Mouse (Mus musculus) stomach, embryonic 16.5 days (tissue): ENCODE measurements around the gene Nr6a1. TPM values are rescaled to one million over a fixed set of nuclear protein-coding genes. Genes with fewer than 3 reads are reported as not detected.

Experiments used
- microRNA-seq: library from miRNA; unstranded; fragments of <30 nt; microRNA quantifications from one replicate; pipeline ENCODE4, GENCODE M21; 2016
- polyA plus RNA-seq: library from polyadenylated mRNA; unstranded; fragments of >200 nt; fragmentation: Nextera tagmentation; extraction: Ambion mirVana; gene quantifications from 2 replicates; pipeline ENCODE4 v1.2.1, GENCODE M21; 2015

The Nr6a1 gene
- polyA plus RNA-seq, 1 experiment from 2014 or later, result 1.8 TPM

Small RNA genes lying within 50 kb of the gene (microRNA-seq; reads per million reads assigned to microRNA genes)
- 47.7 reads per million, percentile 47 among the genes with 10 or more reads in this experiment for gene Mir181a-2
- gene Mir181b-2, result 634 reads per million, percentile 72 among the genes with 10 or more reads in this experiment

Other genes starting within 250 kb of the Nr6a1 start
- gene Nr5a1, start 213.1 kb downstream of the Nr6a1 start, polyA plus RNA-seq, result 0.49 and 1.5 TPM in 2 replicates
- gene Olfml2a, start 4.3 kb upstream of the Nr6a1 start, polyA plus RNA-seq, result 4.5 and 5.0 TPM in 2 replicates
- 1.7 and 1.9 TPM in 2 replicates for gene Wdr38, start 69.8 kb upstream of the Nr6a1 start, polyA plus RNA-seq
- 102 and 114 TPM in 2 replicates for gene Arpc5l, start 77.7 kb upstream of the Nr6a1 start, polyA plus RNA-seq
- gene Rpl35, start 77.9 kb upstream of the Nr6a1 start, polyA plus RNA-seq, result 789 and 1,020 TPM in 2 replicates
- 27.8 and 31.2 TPM in 2 replicates for gene Golga1, start 137.9 kb upstream of the Nr6a1 start, polyA plus RNA-seq